Mouse (Mus musculus): ENCODE measurements around the gene Mpzl2. TPM values are rescaled to one million over a fixed set of nuclear protein-coding genes. Genes with fewer than 3 reads are reported as not detected.
A peak's percentile ranks its signal among the peaks of the same experiment; 100 is the strongest.

The Mpzl2 gene
- polyA plus RNA-seq, 1 experiment from 2014 or later: 3.8 TPM

GRCm38 (mm10) chr9:45058304-45058940, 18.8 kb downstream of the Mpzl2 start:
- Histone ChIP-seq H3K4me1 (replicated peaks; ENCODE audit: control insufficient read depth, insufficient read depth, low read length) (no peaks in the 10 kb centered on the region), H3K27ac (ENCODE audit: low read depth, low read length) (no peak overlapping the region), H3K27me3 (ENCODE audit: control insufficient read depth, insufficient read depth, low read length) (no peaks in the 10 kb centered on the region), H3K9ac (ENCODE audit: low read depth, low read length) (no peak overlapping the region), H3K4me2 (replicated peaks; ENCODE audit: low read depth, low read length) (no peak overlapping the region), H3K9me3 (ENCODE audit: control insufficient read depth, low read length) (no peaks in the 10 kb centered on the region), H3K36me3 (ENCODE audit: control insufficient read depth, insufficient read depth, low read length) (no peaks in the 10 kb centered on the region), H3K4me3 (ENCODE audit: low read depth, low read length) (no peak overlapping the region)
- peak; percentile 12 for DNase-seq (ENCODE audit: low spot score)
- 54% methylated on average over 5 of the region's 5 CpGs for WGBS
- ATAC-seq (ENCODE audit: low FRiP score): no peak

DNA sequence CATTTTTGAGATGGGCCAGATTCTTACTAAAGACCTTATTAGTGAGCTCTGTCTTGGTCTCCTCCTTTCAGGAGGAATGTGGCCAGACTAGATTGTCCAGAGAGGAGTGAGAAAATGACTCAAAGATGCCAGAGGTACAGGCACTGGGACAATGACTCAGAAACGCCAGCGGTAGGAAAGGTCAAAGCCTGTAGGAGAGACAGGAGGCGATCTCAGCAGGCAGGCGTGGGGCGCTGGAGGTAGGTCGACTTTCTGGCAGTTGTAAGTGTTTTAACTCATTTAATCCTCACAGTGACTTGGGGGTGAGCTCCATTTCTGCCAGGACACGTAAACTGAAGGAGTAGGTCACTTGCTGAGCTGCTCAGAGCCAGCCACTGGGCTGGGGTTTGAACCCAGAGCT, 20.6 kb downstream of the Mpzl2 start:
- no peak overlapping the region for H3K9ac ChIP-seq (ENCODE audit: low read depth, low read length)
- H3K4me1 ChIP-seq (replicated peaks; ENCODE audit: control insufficient read depth, insufficient read depth, low read length): no peaks in the 10 kb centered on the region
- DNase-seq (ENCODE audit: low spot score) (no peak), ATAC-seq (ENCODE audit: low FRiP score) (no peak)
- H3K27me3 ChIP-seq (ENCODE audit: control insufficient read depth, insufficient read depth, low read length): no peaks in the 10 kb centered on the region
- 38% methylated on average over 7 of the region's 7 CpGs for WGBS
- no peak overlapping the region for H3K4me3 ChIP-seq (ENCODE audit: low read depth, low read length)
- H3K36me3 ChIP-seq (ENCODE audit: control insufficient read depth, insufficient read depth, low read length): no peaks in the 10 kb centered on the region
- no peak overlapping the region for H3K27ac ChIP-seq (ENCODE audit: low read depth, low read length)
- H3K9me3 ChIP-seq (ENCODE audit: control insufficient read depth, low read length): no peaks in the 10 kb centered on the region
- H3K4me2 ChIP-seq (replicated peaks; ENCODE audit: low read depth, low read length): no peak overlapping the region

- WGBS: 80% methylated on average over 3 of the region's 3 CpGs
- ATAC-seq (ENCODE audit: low FRiP score): no peak
- H3K36me3 ChIP-seq (ENCODE audit: control insufficient read depth, insufficient read depth, low read length): no peaks in the 10 kb centered on the region
Observed at GRCm38 (mm10) chr9:45062677-45063076, 23.1 kb downstream of the Mpzl2 start.

DNA sequence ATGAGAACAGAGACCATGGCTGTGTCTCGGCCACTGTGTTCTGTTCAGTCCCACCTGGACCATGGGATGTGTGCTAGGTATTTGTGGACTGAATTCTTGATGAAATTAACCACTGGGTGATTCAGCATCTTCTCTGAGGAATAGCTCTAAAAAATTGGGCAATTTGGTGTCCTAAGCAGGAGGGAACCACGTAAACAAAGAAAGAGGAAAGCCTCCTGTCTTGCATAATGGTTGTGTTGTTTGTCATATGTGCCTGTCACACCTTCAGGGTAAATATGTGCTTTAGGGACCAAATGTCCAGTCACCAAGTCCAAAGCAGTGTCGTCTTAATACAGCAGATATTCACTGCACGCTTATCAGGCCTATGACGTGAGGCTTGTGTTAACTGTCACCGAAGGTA, 24.8 kb downstream of the Mpzl2 start:
- WGBS: 88% methylated on average over 6 of the region's 6 CpGs
- H3K4me1 ChIP-seq (replicated peaks; ENCODE audit: control insufficient read depth, insufficient read depth, low read length): no peaks in the 10 kb centered on the region
- no peak overlapping the region for H3K4me3 ChIP-seq (ENCODE audit: low read depth, low read length)
- no peaks in the 10 kb centered on the region for H3K36me3 ChIP-seq (ENCODE audit: control insufficient read depth, insufficient read depth, low read length)
- ATAC-seq (ENCODE audit: low FRiP score) (no peak), DNase-seq (ENCODE audit: low spot score) (no peak)
- H3K9ac ChIP-seq (ENCODE audit: low read depth, low read length): no peak overlapping the region
- H3K27ac ChIP-seq (ENCODE audit: low read depth, low read length): no peak overlapping the region
- H3K4me2 ChIP-seq (replicated peaks; ENCODE audit: low read depth, low read length): no peak overlapping the region
- no peaks in the 10 kb centered on the region for H3K27me3 ChIP-seq (ENCODE audit: control insufficient read depth, insufficient read depth, low read length)
- no peaks in the 10 kb centered on the region for H3K9me3 ChIP-seq (ENCODE audit: control insufficient read depth, low read length)

More at GRCm38 (mm10) chr9:45062677-45063076, 23.1 kb downstream of the Mpzl2 start:
- H3K4me1 ChIP-seq (replicated peaks; ENCODE audit: control insufficient read depth, insufficient read depth, low read length): no peaks in the 10 kb centered on the region
- H3K9ac ChIP-seq (ENCODE audit: low read depth, low read length): no peak overlapping the region
- H3K27me3 ChIP-seq (ENCODE audit: control insufficient read depth, insufficient read depth, low read length): no peaks in the 10 kb centered on the region
- H3K4me2 ChIP-seq (replicated peaks; ENCODE audit: low read depth, low read length): no peak overlapping the region
- no peak overlapping the region for H3K27ac ChIP-seq (ENCODE audit: low read depth, low read length)
- no peaks in the 10 kb centered on the region for H3K9me3 ChIP-seq (ENCODE audit: control insufficient read depth, low read length)
- no peak overlapping the region for H3K4me3 ChIP-seq (ENCODE audit: low read depth, low read length)
- DNase-seq (ENCODE audit: low spot score): no peak

DNA sequence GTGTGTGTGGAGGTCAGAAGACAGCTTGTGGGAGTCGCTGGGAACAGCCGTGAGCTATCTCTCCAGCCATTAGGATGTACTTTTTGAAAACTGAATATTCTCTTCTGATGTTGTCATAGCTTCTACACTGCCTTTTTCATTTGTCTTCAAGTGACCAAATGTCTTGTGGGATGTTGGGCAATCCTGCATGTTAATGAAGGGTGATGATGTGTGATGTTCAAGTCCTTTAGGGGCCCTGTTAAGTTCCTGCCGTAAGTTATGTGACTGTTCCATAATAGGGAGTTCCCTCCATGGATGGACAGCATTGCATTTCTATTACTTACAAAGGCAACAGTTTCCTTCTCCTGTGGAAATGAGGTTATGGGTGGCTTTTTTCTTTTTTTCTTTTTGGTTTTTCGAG, 27.1 kb downstream of the Mpzl2 start:
- Histone ChIP-seq H3K27me3 (ENCODE audit: control insufficient read depth, insufficient read depth, low read length) (no peaks in the 10 kb centered on the region), H3K27ac (ENCODE audit: low read depth, low read length) (no peak overlapping the region), H3K9me3 (ENCODE audit: control insufficient read depth, low read length) (no peaks in the 10 kb centered on the region), H3K9ac (ENCODE audit: low read depth, low read length) (no peak overlapping the region), H3K36me3 (ENCODE audit: control insufficient read depth, insufficient read depth, low read length) (no peaks in the 10 kb centered on the region), H3K4me2 (replicated peaks; ENCODE audit: low read depth, low read length) (no peak overlapping the region), H3K4me1 (replicated peaks; ENCODE audit: control insufficient read depth, insufficient read depth, low read length) (no peaks in the 10 kb centered on the region), H3K4me3 (ENCODE audit: low read depth, low read length) (no peak overlapping the region)
- ATAC-seq (ENCODE audit: low FRiP score): no peak
- DNase-seq (ENCODE audit: low spot score): no peak
- 88% methylated on average over 4 of the region's 4 CpGs for WGBS

- DNase-seq (ENCODE audit: low spot score): no peak
- Histone ChIP-seq H3K4me1 (replicated peaks; ENCODE audit: control insufficient read depth, insufficient read depth, low read length) (no peaks in the 10 kb centered on the region), H3K9ac (ENCODE audit: low read depth, low read length) (no peak overlapping the region), H3K9me3 (ENCODE audit: control insufficient read depth, low read length) (no peaks in the 10 kb centered on the region), H3K27ac (ENCODE audit: low read depth, low read length) (no peak overlapping the region), H3K4me2 (replicated peaks; ENCODE audit: low read depth, low read length) (no peak overlapping the region), H3K4me3 (ENCODE audit: low read depth, low read length) (no peak overlapping the region), H3K36me3 (ENCODE audit: control insufficient read depth, insufficient read depth, low read length) (no peaks in the 10 kb centered on the region), H3K27me3 (ENCODE audit: control insufficient read depth, insufficient read depth, low read length) (no peaks in the 10 kb centered on the region)
- no peak for ATAC-seq (ENCODE audit: low FRiP score)
- WGBS: 69% methylated on average over 3 of the region's 3 CpGs
Observed at GRCm38 (mm10) chr9:45071800-45072199, 32.2 kb downstream of the Mpzl2 start.

DNA sequence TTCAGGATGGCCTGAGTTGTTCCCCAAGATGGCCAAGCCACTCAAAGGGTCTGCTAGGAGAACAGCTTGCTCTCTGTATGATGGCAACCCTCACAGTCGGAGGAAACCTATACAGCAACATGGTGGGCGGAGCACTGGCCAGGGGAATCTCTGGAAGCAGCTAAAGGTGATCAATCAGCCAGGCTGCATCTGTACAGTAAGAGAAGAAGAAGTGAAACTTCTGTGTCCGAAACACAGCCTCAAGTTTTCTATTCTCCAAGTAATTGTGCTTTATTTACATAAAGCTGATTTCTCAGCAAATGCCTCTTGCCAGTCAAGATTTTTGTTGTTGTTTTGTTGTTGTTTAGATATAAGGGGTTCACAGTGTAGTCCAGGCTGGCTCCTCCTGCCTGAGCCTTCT, 38.3 kb downstream of the Mpzl2 start:
- H3K9ac ChIP-seq (ENCODE audit: low read depth, low read length): no peak overlapping the region
- no peaks in the 10 kb centered on the region for H3K9me3 ChIP-seq (ENCODE audit: control insufficient read depth, low read length)
- H3K4me3 ChIP-seq (ENCODE audit: low read depth, low read length): no peak overlapping the region
- DNase-seq (ENCODE audit: low spot score) (no peak), ATAC-seq (ENCODE audit: low FRiP score) (no peak)
- H3K4me1 ChIP-seq (replicated peaks; ENCODE audit: control insufficient read depth, insufficient read depth, low read length): no peaks in the 10 kb centered on the region
- 65% methylated on average over 3 of the region's 3 CpGs for WGBS
- no peaks in the 10 kb centered on the region for H3K36me3 ChIP-seq (ENCODE audit: control insufficient read depth, insufficient read depth, low read length)
- no peak overlapping the region for H3K4me2 ChIP-seq (replicated peaks; ENCODE audit: low read depth, low read length)
- H3K27me3 ChIP-seq (ENCODE audit: control insufficient read depth, insufficient read depth, low read length): no peaks in the 10 kb centered on the region
- H3K27ac ChIP-seq (ENCODE audit: low read depth, low read length): no peak overlapping the region

GRCm38 (mm10) chr9:45079011-45079410, 39.4 kb downstream of the Mpzl2 start, which contains the start of gene Jaml:
Gene Jaml (plus strand): TSS chr9:45079183.
- Histone ChIP-seq H3K4me3 (ENCODE audit: low read depth, low read length) (no peak within 1 kb of the TSS), H3K27ac (ENCODE audit: low read depth, low read length) (no peak within 1 kb of the TSS), H3K4me1 (replicated peaks; ENCODE audit: control insufficient read depth, insufficient read depth, low read length) (no peaks in the 10 kb centered on the region), H3K9ac (ENCODE audit: low read depth, low read length) (no peak within 1 kb of the TSS), H3K27me3 (ENCODE audit: control insufficient read depth, insufficient read depth, low read length) (no peaks in the 10 kb centered on the region), H3K36me3 (ENCODE audit: control insufficient read depth, insufficient read depth, low read length) (no peaks in the 10 kb centered on the region), H3K9me3 (ENCODE audit: control insufficient read depth, low read length) (no peaks in the 10 kb centered on the region), H3K4me2 (replicated peaks; ENCODE audit: low read depth, low read length) (no peak within 1 kb of the TSS)
- no peak for DNase-seq (ENCODE audit: low spot score)
- WGBS: 88% methylated on average over 5 of the region's 5 CpGs
- no peak for ATAC-seq (ENCODE audit: low FRiP score)

DNA sequence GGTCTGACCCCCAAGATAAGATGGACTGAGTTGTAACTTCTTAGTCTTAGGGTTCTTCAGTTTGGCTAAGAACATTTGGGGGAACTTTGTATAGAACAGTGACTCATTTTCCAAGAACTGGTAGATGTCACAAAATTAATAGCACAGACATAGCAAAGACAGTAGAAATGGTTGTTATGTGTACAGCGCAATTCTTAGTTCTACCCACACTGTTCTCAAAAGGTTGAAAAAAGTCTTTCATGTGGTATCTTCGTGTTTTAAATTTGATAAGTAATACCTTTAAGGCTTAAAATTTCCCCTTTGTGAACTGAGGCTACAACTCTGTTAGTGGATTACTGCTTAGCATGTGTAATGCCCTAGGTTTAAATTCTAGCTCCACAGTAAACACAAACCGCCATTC, 43.5 kb downstream of the Mpzl2 start:
- Histone ChIP-seq H3K4me2 (replicated peaks; ENCODE audit: low read depth, low read length) (no peak overlapping the region), H3K36me3 (ENCODE audit: control insufficient read depth, insufficient read depth, low read length) (no peaks in the 10 kb centered on the region), H3K9me3 (ENCODE audit: control insufficient read depth, low read length) (no peaks in the 10 kb centered on the region), H3K27ac (ENCODE audit: low read depth, low read length) (no peak overlapping the region), H3K4me3 (ENCODE audit: low read depth, low read length) (no peak overlapping the region), H3K4me1 (replicated peaks; ENCODE audit: control insufficient read depth, insufficient read depth, low read length) (no peaks in the 10 kb centered on the region), H3K27me3 (ENCODE audit: control insufficient read depth, insufficient read depth, low read length) (no peaks in the 10 kb centered on the region), H3K9ac (ENCODE audit: low read depth, low read length) (no peak overlapping the region)
- DNase-seq (ENCODE audit: low spot score) (no peak), ATAC-seq (ENCODE audit: low FRiP score) (no peak)
- WGBS: 89% methylated on average over 3 of the region's 3 CpGs
